Mouse (Mus musculus) hindbrain, embryonic 15.5 days (tissue): Measurements from ENCODE around the gene Nelfcd. TPM values are rescaled to one million over a fixed set of nuclear protein-coding genes. Genes with fewer than 3 reads are reported as not detected.
A peak's percentile ranks its signal among the peaks of the same experiment; 100 is the strongest.

Source experiments
- ATAC-seq: fragments of 200-750 bp; cut with Nextera tagmentation; 2 replicates; pipeline ENCODE4 v1.8.0; 2017; ENCODE audit warnings: low read depth, moderate number of reproducible peaks, moderate TSS enrichment; ENCODE audit not compliant: low FRiP score
- H3K27ac ChIP-seq: fragments of 300-500 bp; sonication (generic); replicated peaks from 2 replicates; pipeline ENCODE4 v1.5.1; 2015; ENCODE audit warnings: mild to moderate bottlenecking, inconsistent platforms
- H3K27me3 ChIP-seq: fragments of 300-500 bp; sonication (generic); 2 replicates; pipeline ENCODE4 v1.6.1; 2015; ENCODE audit warnings: control low read depth, inconsistent platforms
- H3K36me3 ChIP-seq: fragments of 300-500 bp; sonication (generic); 2 replicates; pipeline ENCODE4 v1.6.1; 2015; ENCODE audit warnings: control low read depth, inconsistent platforms
- H3K4me1 ChIP-seq: fragments of 300-500 bp; sonication (generic); replicated peaks from 2 replicates; pipeline ENCODE4 v1.6.1; 2015; ENCODE audit warnings: control low read depth, inconsistent platforms
- H3K4me2 ChIP-seq: fragments of 300-500 bp; sonication (generic); 2 replicates; pipeline ENCODE4 v1.6.1; 2015; ENCODE audit warnings: moderate library complexity, mild to moderate bottlenecking, inconsistent platforms
- H3K4me3 ChIP-seq: fragments of 300-500 bp; sonication (generic); 2 replicates; pipeline ENCODE4 v1.5.1; 2015; ENCODE audit warnings: mild to moderate bottlenecking, inconsistent platforms
- H3K9ac ChIP-seq: fragments of 300-500 bp; sonication (generic); 2 replicates; pipeline ENCODE4 v1.6.1; 2015; ENCODE audit warnings: inconsistent platforms
- H3K9me3 ChIP-seq: fragments of 300-500 bp; sonication (generic); 2 replicates; pipeline ENCODE4 v1.6.1; 2016; ENCODE audit warnings: control low read depth, inconsistent platforms
- WGBS: fragments of 180-500 bp; shearing (Covaris S2); methylation state at CpG from one replicate; pipeline ENCODE4 v1.1.7; 2015; 5-methylcytosine and 5-hydroxymethylcytosine counted together
- polyA plus RNA-seq: library from polyadenylated mRNA; unstranded; fragments of >200 nt; fragmentation: Nextera tagmentation; extraction: Ambion mirVana; gene quantifications from 2 replicates; pipeline ENCODE4 v1.2.1, GENCODE M21; 2015

Nelfcd gene
- 106 and 112 TPM in 2 replicates for polyA plus RNA-seq

GRCm38 (mm10) chr2:174415731-174416310 is at the start of gene Nelfcd:
Gene Nelfcd, plus strand, starts transcription at chr2:174415804.
- peak; percentile 95 for ATAC-seq
- Histone ChIP-seq H3K9me3 (no peaks in the 10 kb centered on the region), H3K27ac (0 out of 2 replicates have a peak within 1 kb of the TSS, but pooled peaks have one; percentile 34), H3K4me1 (peaks cover 13% of the 10 kb centered on the region), H3K27me3 (no peaks in the 10 kb centered on the region), H3K36me3 (no peaks in the 10 kb centered on the region), H3K9ac (peak within 1 kb of the TSS; percentile 90), H3K4me2 (peak within 1 kb of the TSS; percentile 91), H3K4me3 (peak within 1 kb of the TSS; percentile 99)
- WGBS: under 1% methylated on average over 40 of the region's 40 CpGs

DNA sequence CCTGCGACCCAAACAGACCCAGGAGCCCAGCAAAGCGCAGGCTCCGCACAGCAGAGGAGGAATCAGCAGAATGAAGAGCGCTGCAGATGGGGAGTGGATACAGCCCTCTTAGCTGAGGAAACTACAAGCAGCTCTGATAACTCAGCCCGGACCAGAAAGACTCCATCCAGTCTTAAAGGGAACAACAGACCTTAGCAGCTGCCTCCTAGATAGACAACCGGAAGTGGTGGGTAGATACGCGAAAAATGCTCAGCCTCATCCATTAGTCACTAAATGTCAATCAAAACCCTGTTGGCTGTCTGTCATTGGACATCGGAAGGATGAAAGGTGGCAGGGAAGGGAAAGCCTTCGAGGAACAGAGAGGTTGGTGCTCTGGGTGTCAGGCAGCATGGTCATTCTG is 49.0 kb upstream of the Nelfcd start:
- WGBS: 91% methylated on average over 10 of the region's 10 CpGs
- H3K27ac ChIP-seq: no peak overlapping the region
- H3K4me2 ChIP-seq: no peak overlapping the region
- H3K4me3 ChIP-seq: no peak overlapping the region
- ATAC-seq: no peak
- no peaks in the 10 kb centered on the region for H3K36me3 ChIP-seq
- no peaks in the 10 kb centered on the region for H3K27me3 ChIP-seq
- H3K9me3 ChIP-seq: no peaks in the 10 kb centered on the region
- no peak overlapping the region for H3K9ac ChIP-seq
- no peaks in the 10 kb centered on the region for H3K4me1 ChIP-seq

- 92% methylated on average over 9 of the region's 9 CpGs for WGBS
- Histone ChIP-seq H3K36me3 (no peaks in the 10 kb centered on the region), H3K9ac (no peak overlapping the region), H3K27ac (no peak overlapping the region), H3K4me2 (no peak overlapping the region), H3K4me3 (no peak overlapping the region), H3K27me3 (no peaks in the 10 kb centered on the region), H3K9me3 (no peaks in the 10 kb centered on the region), H3K4me1 (no peaks in the 10 kb centered on the region)
- no peak for ATAC-seq
These were observed 34.6 kb upstream of the Nelfcd start for GRCm38 (mm10) chr2:174381021-174381420.

- Histone ChIP-seq H3K4me2 (no peak overlapping the region), H3K36me3 (no peaks in the 10 kb centered on the region), H3K9me3 (no peaks in the 10 kb centered on the region), H3K9ac (no peak overlapping the region), H3K4me3 (no peak overlapping the region), H3K27me3 (no peaks in the 10 kb centered on the region), H3K27ac (no peak overlapping the region), H3K4me1 (no peaks in the 10 kb centered on the region)
- ATAC-seq: no peak
- WGBS: 90% methylated on average over 3 of the region's 3 CpGs
These were observed 23.7 kb upstream of the Nelfcd start for GRCm38 (mm10) chr2:174391936-174392335.

DNA sequence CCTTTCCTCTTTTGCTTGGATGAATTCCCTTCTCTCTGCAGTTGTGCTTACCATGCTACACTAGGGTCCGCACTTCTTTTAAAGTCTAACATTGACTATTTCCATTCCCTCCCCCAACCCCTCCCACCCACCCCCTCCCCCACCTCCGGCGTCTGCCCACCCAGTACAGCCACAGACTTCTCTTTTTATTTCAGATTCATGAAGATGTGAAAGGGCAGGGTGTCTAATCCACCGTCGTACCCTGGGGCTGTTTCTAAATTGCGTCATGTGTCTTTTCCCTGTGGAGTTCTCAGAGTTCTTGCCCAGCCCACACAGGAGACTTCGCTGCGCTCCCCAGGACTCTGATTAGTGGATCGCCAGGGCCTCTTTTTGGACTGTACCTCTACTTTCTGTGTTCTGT is 23.1 kb upstream of the Nelfcd start:
- H3K9ac ChIP-seq: no peak overlapping the region
- no peaks in the 10 kb centered on the region for H3K9me3 ChIP-seq
- H3K4me1 ChIP-seq: no peaks in the 10 kb centered on the region
- no peak overlapping the region for H3K4me3 ChIP-seq
- no peaks in the 10 kb centered on the region for H3K27me3 ChIP-seq
- no peak overlapping the region for H3K4me2 ChIP-seq
- WGBS: 65% methylated on average over 9 of the region's 9 CpGs
- no peak overlapping the region for H3K27ac ChIP-seq
- no peaks in the 10 kb centered on the region for H3K36me3 ChIP-seq
- no peak for ATAC-seq

- H3K4me1 ChIP-seq: no peaks in the 10 kb centered on the region
- H3K9ac ChIP-seq: no peak overlapping the region
- WGBS: 92% methylated on average over 5 of the region's 5 CpGs
- no peaks in the 10 kb centered on the region for H3K36me3 ChIP-seq
- no peaks in the 10 kb centered on the region for H3K27me3 ChIP-seq
- no peak overlapping the region for H3K4me2 ChIP-seq
- no peak overlapping the region for H3K27ac ChIP-seq
- H3K4me3 ChIP-seq: no peak overlapping the region
- ATAC-seq: no peak
- H3K9me3 ChIP-seq: no peaks in the 10 kb centered on the region
These were observed 22.2 kb upstream of the Nelfcd start for GRCm38 (mm10) chr2:174393383-174393782.

DNA sequence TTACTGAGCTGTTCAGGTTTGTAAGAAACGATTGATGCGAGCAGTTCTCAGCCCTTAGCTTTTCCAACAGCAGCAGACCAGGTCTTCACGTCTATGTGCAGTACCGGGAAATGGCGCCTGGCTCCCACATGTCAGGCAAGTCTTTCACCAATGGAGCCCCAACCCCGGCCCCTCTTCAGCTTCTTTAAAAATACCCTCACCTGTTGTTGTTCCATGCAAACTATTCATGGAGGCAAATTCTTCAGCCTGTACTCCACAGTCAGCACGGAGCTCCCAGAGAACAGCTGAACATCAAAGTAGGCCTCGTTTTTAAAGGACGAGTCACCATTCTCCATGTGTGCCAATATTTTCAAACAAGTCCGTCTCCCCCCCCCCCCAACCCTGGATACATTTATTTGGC is 19.0 kb upstream of the Nelfcd start:
- no peaks in the 10 kb centered on the region for H3K9me3 ChIP-seq
- no peak overlapping the region for H3K4me3 ChIP-seq
- no peak overlapping the region for H3K27ac ChIP-seq
- 84% methylated on average over 10 of the region's 10 CpGs for WGBS
- no peaks in the 10 kb centered on the region for H3K4me1 ChIP-seq
- no peak for ATAC-seq
- no peaks in the 10 kb centered on the region for H3K27me3 ChIP-seq
- H3K4me2 ChIP-seq: no peak overlapping the region
- H3K36me3 ChIP-seq: no peaks in the 10 kb centered on the region
- no peak overlapping the region for H3K9ac ChIP-seq

- H3K27me3 ChIP-seq: no peaks in the 10 kb centered on the region
- no peak overlapping the region for H3K9ac ChIP-seq
- no peaks in the 10 kb centered on the region for H3K4me1 ChIP-seq
- H3K9me3 ChIP-seq: no peaks in the 10 kb centered on the region
- H3K4me3 ChIP-seq: no peak overlapping the region
- H3K27ac ChIP-seq: no peak overlapping the region
- ATAC-seq: no peak
- WGBS: 88% methylated on average over 1 of the region's 1 CpGs
- no peak overlapping the region for H3K4me2 ChIP-seq
- no peaks in the 10 kb centered on the region for H3K36me3 ChIP-seq
These were observed 18.5 kb upstream of the Nelfcd start for GRCm38 (mm10) chr2:174397065-174397464.

GRCm38 (mm10) chr2:174397881-174398280 is 17.7 kb upstream of the Nelfcd start:
- ATAC-seq: no peak
- WGBS: 91% methylated on average over 6 of the region's 6 CpGs
- no peak overlapping the region for H3K9ac ChIP-seq

DNA sequence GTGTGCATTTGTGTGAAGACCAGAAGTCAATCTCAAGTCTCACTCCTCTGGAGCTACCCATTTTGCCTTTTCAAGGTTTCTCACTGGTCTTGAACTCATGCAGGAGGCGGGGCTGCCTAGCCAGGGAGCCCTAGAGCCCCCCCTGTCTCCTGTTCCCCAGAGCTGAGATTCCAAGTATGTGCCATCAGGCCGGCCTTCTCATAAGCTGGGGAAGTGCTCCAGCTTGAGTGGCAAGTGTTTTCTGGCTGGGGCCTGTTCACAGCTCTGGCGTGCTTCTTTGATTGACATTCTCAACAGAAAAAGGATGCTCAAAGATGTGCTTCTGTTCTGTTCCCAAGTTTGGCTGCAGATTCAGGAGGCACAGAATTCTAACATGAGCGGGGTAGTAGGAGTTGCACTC is 15.2 kb upstream of the Nelfcd start:
- WGBS: 81% methylated on average over 4 of the region's 4 CpGs
- H3K27ac ChIP-seq: no peak overlapping the region
- H3K9me3 ChIP-seq: no peaks in the 10 kb centered on the region
- no peak overlapping the region for H3K4me2 ChIP-seq
- no peaks in the 10 kb centered on the region for H3K27me3 ChIP-seq
- no peak overlapping the region for H3K9ac ChIP-seq
- no peak overlapping the region for H3K4me3 ChIP-seq
- no peak for ATAC-seq
- H3K36me3 ChIP-seq: no peaks in the 10 kb centered on the region
- no peaks in the 10 kb centered on the region for H3K4me1 ChIP-seq

More at GRCm38 (mm10) chr2:174397881-174398280, 17.7 kb upstream of the Nelfcd start:
- Histone ChIP-seq H3K4me2 (no peak overlapping the region), H3K4me3 (no peak overlapping the region), H3K36me3 (no peaks in the 10 kb centered on the region), H3K9me3 (no peaks in the 10 kb centered on the region), H3K27me3 (no peaks in the 10 kb centered on the region), H3K27ac (no peak overlapping the region), H3K4me1 (no peaks in the 10 kb centered on the region)

DNA sequence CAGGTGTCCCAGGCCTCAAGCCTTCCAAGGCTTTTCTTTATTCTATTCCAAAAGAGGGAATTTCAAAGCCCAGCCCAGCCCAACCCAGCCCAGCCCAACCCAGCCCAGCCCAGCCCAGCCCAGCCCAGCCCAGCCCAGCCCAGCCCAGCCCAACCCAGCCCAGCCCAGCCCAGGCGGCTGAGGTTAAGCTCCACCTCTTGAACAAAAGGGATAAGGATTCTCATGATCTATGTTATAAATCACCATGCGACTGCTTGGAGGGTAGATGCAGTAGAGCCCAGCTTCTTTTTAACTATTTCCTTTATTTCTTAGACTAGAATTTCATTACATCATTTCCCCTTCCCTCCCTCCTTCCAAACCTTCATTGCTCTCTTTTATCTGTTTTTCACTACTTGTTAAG is 5.4 kb upstream of the Nelfcd start:
- H3K4me1 ChIP-seq: no peaks in the 10 kb centered on the region
- H3K4me3 ChIP-seq: no peak overlapping the region
- 58% methylated on average over 2 of the region's 2 CpGs for whole genome bisulfite sequencing
- no peaks in the 10 kb centered on the region for H3K36me3 ChIP-seq
- H3K27ac ChIP-seq: no peak overlapping the region
- no peak overlapping the region for H3K9ac ChIP-seq
- H3K4me2 ChIP-seq: no peak overlapping the region
- ATAC-seq: no peak
- H3K27me3 ChIP-seq: no peaks in the 10 kb centered on the region
- no peaks in the 10 kb centered on the region for H3K9me3 ChIP-seq

DNA sequence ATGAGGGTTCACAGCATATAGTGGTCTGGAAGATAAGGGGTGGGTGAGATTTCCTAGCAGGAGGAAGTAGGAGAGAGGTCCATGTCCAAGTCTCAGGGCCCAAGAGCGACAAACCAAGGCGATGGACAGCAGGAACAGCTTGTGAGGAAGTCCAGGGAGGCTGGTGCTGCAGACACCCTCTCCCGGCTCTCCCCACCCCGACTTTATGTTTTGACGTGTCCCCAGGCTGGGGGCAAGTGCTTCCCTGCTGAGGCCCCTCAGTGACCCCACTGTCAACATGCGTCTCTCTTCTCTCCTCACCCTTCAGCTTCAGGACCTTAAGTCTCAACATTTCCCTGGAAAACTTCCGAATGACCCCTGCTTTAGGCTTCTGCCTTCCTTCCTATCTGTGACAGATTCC is 2.5 kb upstream of the Nelfcd start:
- no peaks in the 10 kb centered on the region for H3K9me3 ChIP-seq
- H3K4me2 ChIP-seq: no peak overlapping the region
- no peak overlapping the region for H3K9ac ChIP-seq
- no peaks in the 10 kb centered on the region for H3K36me3 ChIP-seq
- no peak overlapping the region for H3K4me3 ChIP-seq
- H3K4me1 ChIP-seq: peaks cover 13% of the 10 kb centered on the region
- no peaks in the 10 kb centered on the region for H3K27me3 ChIP-seq
- ATAC-seq: no peak
- WGBS: 84% methylated on average over 7 of the region's 7 CpGs
- H3K27ac ChIP-seq: no peak overlapping the region
